Mouse (Mus musculus) E14TG2a.4 (cell line): ENCODE results near the gene Psen2.

Experiments used
- CTCF ChIP-seq: conservative IDR thresholded peaks from 2 replicates; pipeline ENCODE4 v1.5.1; 2014; ENCODE audit warnings: low read length
- NANOG ChIP-seq: IDR thresholded peaks from 2 replicates; pipeline ENCODE4 v1.6.1; 2014; ENCODE audit warnings: borderline replicate concordance, low read length, mixed read lengths
- POU5F1 ChIP-seq: IDR thresholded peaks from 2 replicates; pipeline ENCODE4 v1.6.1; 2014; ENCODE audit warnings: low read length, borderline replicate concordance

DNA sequence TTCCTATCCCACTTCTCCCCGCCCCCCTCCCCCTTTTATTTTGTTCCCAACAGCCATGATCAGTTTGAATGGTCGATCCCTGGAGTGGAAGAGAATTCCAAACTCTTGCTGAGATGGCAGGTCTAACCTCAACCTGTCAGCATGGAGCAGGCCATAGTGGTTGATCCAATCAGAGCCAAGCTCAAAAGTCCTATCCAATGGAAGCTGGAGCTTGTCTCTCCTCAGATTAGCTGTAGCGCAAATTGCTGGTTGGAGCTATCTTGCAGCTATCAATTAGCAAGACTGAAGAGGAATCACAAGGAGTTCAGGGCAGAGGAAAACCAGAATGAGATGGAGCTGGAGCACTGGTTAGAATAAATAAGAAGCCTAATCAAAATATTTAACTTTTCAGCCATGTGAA lies 54.9 kb downstream of the Psen2 start:
- no peak for TF ChIP-seq CTCF
- TF ChIP-seq NANOG, result no peak
- no peak for TF ChIP-seq POU5F1
